Mouse (Mus musculus) stomach, embryonic 14.5 days (tissue): ENCODE measurements around the gene Cxcl15. TPM values are rescaled to one million over a fixed set of nuclear protein-coding genes. Genes with fewer than 3 reads are reported as not detected.
"Not testable (repeated sequence)": the region's sequence is repeated elsewhere in the genome, so short reads cannot be mapped to it uniquely, and the experiment has no call there.

Experiments
- ATAC-seq: fragments of 200-750 bp; cut with Nextera tagmentation; 2 replicates; pipeline ENCODE4 v1.8.0; 2017; ENCODE audit warnings: low read depth, moderate TSS enrichment; ENCODE audit not compliant: insufficient number of reproducible peaks, insufficient read depth, low FRiP score
- H3K27ac ChIP-seq: fragments of 300-500 bp; sonication (generic); 2 replicates; pipeline ENCODE4 v1.5.1; 2014; ENCODE audit warnings: mild to moderate bottlenecking, low read length, moderate library complexity, mixed read lengths
- H3K27me3 ChIP-seq: fragments of 300-500 bp; sonication (generic); 2 replicates; pipeline ENCODE4 v1.6.1; 2014; ENCODE audit warnings: low read length, control low read depth, mixed read lengths; ENCODE audit not compliant: control insufficient read depth, insufficient read depth
- H3K36me3 ChIP-seq: fragments of 300-500 bp; sonication (generic); 2 replicates; pipeline ENCODE4 v1.6.1; 2014; ENCODE audit warnings: mild to moderate bottlenecking, control low read depth, low read length, moderate library complexity, mixed read lengths; ENCODE audit not compliant: control insufficient read depth, insufficient read depth
- H3K4me1 ChIP-seq: fragments of 300-500 bp; sonication (generic); 2 replicates; pipeline ENCODE4 v1.6.1; 2014; ENCODE audit warnings: low read length, control low read depth, mixed read lengths; ENCODE audit not compliant: control insufficient read depth, insufficient read depth
- H3K4me2 ChIP-seq: fragments of 300-500 bp; sonication (generic); replicated peaks from 2 replicates; pipeline ENCODE4 v1.6.1; 2014; ENCODE audit warnings: low read depth, low read length, control low read depth
- H3K4me3 ChIP-seq: fragments of 300-500 bp; sonication (generic); 2 replicates; pipeline ENCODE4 v1.5.1; 2014; ENCODE audit warnings: low read depth, low read length, control low read depth
- H3K9ac ChIP-seq: fragments of 300-500 bp; sonication (generic); replicated peaks from 2 replicates; pipeline ENCODE4 v1.6.1; 2014; ENCODE audit warnings: low read depth, mild to moderate bottlenecking, control low read depth, low read length, moderate library complexity, mixed read lengths
- H3K9me3 ChIP-seq: fragments of 300-500 bp; sonication (generic); 2 replicates; pipeline ENCODE4 v1.6.1; 2016; ENCODE audit warnings: low read depth, low read length, control low read depth; ENCODE audit not compliant: control insufficient read depth
- WGBS: fragments of 180-500 bp; shearing (Covaris S2); extraction: QIAGEN DNeasy Blood & Tissue Kit; methylation state at CpG from one replicate; pipeline ENCODE4 v1.1.7; 2014; 5-methylcytosine and 5-hydroxymethylcytosine counted together
- polyA plus RNA-seq: library from polyadenylated mRNA; unstranded; fragments of >200 nt; fragmentation: Nextera tagmentation; extraction: Ambion mirVana; gene quantifications from 2 replicates; pipeline ENCODE4 v1.2.1, GENCODE M21; 2014

Cxcl15 gene
- polyA plus RNA-seq, 1 experiment from 2014 or later: 5.0 TPM

DNA sequence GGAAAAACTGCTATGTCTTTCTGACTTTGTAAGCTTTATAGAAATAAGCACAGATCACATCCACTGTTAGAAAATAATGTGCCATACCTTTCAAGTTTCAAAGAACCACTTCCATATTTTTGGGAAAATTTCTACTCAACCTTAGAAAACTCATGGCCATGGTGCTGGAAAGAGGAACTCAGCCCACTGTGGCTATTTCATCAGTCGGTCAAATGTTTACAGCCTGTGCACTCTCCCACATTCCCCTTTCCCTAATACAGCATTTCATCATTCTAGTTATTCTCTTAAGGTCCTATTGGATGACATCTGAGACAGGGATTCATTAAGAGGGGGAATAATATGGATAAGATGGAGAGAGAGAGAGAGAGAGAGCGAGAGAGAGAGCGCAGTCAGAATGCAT, 10.6 kb upstream of the Cxcl15 start:
- Histone ChIP-seq H3K9ac (no peak overlapping the region), H3K4me2 (no peak overlapping the region), H3K9me3 (no peaks in the 10 kb centered on the region), H3K4me1 (no peaks in the 10 kb centered on the region), H3K27ac (no peak overlapping the region), H3K4me3 (no peak overlapping the region), H3K36me3 (no peaks in the 10 kb centered on the region), H3K27me3 (no peaks in the 10 kb centered on the region)
- no peak for ATAC-seq
- 59% methylated on average over 3 of the region's 3 CpGs for WGBS

DNA sequence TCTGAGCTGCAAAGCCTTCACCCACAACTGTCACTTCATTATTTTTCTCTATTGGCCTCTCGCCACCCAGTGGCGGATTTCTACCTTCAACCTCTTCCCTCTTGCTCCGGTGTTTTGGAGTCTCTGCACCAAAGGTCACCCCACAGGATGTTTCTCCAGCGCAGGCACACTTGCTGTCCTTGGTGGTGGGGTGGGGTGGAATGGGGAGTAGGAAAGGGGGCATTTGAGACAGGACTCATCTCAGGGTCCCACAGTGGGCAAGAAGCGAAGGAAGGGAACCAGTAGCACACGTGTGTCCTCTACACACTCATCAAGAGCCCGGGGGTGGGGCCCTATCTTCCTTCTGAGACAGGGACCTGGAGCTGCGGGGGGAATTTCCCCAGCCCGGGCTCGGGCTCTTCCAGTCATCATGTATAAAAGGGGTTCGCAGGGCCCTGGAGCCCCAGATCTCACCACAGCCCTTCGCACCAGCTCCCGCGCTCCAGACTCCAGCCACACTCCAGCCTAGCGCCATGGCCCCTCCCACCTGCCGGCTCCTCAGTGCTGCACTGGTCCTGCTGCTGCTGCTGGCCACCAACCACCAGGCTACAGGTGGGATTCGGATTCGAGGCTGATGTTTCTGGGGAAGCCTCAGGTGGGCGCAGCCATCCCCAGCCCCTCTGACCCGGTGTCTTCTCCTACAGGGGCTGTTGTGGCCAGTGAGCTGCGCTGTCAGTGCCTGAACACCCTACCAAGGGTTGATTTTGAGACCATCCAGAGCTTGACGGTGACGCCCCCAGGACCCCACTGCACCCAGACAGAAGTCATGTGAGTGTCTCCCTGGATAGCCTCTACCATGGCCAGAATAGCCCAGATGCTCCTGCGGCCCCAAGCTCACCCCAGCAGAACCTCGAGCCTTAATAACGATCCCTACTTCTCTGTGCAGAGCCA, 8.4 kb upstream of the Cxcl15 start, which contains the start of gene Cxcl3:
TSS of gene Cxcl3 (plus strand) at position 445 of the 930 bp plus-strand sequence.
- Histone ChIP-seq H3K4me3 (peak within 1 kb of the TSS; percentile 22), H3K27me3 (no peaks in the 10 kb centered on the region), H3K4me1 (no peaks in the 10 kb centered on the region), H3K27ac (no peak within 1 kb of the TSS), H3K9ac (no peak within 1 kb of the TSS), H3K9me3 (no peaks in the 10 kb centered on the region), H3K4me2 (peak within 1 kb of the TSS; percentile 69), H3K36me3 (no peaks in the 10 kb centered on the region)
- ATAC-seq: peak; percentile 80
- 19% methylated on average over 24 of the region's 26 CpGs for WGBS

DNA sequence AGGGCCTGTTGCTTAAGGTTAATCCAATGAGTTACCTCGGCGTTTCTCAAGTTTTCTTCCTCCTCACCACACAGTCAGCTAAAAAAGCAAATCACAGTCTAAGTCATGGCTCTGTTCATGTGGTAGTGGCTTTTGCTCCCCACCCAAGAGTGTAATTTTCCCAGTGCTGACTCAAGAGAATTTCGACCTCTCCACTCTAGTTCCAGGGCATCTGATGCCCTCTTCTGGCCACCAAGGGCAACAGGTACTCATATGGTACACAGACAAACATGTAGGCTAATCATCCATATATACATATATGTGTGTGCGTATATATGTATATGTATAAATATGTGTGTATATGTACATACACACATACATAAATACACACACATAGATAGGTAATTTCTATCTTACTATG, 6.2 kb upstream of the Cxcl15 start:
- Histone ChIP-seq H3K27ac (no peak overlapping the region), H3K9me3 (no peaks in the 10 kb centered on the region), H3K36me3 (no peaks in the 10 kb centered on the region), H3K9ac (no peak overlapping the region), H3K27me3 (no peaks in the 10 kb centered on the region), H3K4me2 (no peak overlapping the region), H3K4me3 (no peak overlapping the region), H3K4me1 (no peaks in the 10 kb centered on the region)
- no peak for ATAC-seq
- 79% methylated on average over 4 of the region's 4 CpGs for WGBS

DNA sequence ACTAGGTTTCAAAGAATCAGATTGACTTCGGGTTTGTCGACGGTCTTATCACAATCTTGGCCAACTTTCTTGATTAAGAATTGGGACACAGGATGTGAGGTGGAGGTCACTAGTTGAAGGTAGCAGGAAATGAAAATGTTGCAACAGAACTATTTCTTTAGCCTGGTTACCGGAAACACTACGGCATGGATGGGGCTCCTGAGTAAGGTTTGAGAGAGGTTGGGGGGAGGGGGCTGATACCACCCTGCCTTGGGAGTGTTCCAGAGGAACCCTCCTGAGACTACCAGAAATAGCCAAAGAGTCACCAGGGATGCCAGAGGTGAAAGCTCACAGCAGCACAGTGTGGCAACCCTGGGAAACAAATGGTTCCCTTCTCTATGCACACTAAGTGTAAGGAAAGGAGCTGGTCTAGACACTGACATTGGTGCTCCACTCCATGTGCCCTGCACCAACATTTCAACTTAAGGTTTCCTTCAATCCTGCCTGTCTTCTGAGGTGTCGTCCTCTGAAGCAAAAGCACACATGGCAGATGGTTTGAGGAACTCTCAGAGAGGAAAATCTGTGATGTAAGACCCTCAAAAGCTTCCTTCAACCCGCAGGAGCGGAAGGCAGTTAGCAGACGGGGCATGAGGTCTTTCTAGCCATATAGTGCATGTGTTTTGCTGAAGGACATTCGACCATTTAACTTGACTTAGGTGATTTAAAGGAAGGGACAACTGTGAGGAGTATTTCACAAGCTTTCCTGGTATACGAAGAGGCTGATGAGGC, 4.8 kb upstream of the Cxcl15 start:
- H3K36me3 ChIP-seq: no peaks in the 10 kb centered on the region
- no peaks in the 10 kb centered on the region for H3K27me3 ChIP-seq
- ATAC-seq: no peak
- H3K27ac ChIP-seq: no peak overlapping the region
- no peak overlapping the region for H3K4me3 ChIP-seq
- H3K4me2 ChIP-seq: no peak overlapping the region
- no peak overlapping the region for H3K9ac ChIP-seq
- no peaks in the 10 kb centered on the region for H3K4me1 ChIP-seq
- H3K9me3 ChIP-seq: no peaks in the 10 kb centered on the region
- WGBS: 73% methylated on average over 11 of the region's 11 CpGs

DNA sequence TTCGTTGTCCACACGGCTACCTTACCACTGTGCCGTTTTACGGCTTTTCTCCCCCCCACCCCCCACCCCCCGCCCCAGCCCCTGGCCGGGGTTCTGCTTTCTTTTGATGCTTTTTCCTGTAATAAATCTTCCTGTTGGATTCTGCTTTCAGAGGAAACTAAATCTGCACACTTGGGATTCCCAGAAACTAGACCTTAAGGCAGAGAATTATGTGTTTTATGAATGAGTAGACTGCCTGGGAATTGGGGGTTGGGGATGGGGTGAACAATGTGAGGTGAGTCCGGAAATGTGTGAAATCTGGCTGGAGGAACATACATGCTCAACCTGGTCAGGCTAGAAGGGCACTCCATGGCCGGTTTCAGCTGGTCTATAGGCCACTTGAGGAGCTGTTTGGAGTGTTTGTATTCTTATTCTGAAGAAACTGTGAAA, 4.2 kb upstream of the Cxcl15 start:
- Histone ChIP-seq H3K27me3 (no peaks in the 10 kb centered on the region), H3K27ac (no peak overlapping the region), H3K4me1 (no peaks in the 10 kb centered on the region), H3K36me3 (no peaks in the 10 kb centered on the region), H3K4me3 (no peak overlapping the region), H3K9ac (no peak overlapping the region), H3K9me3 (no peaks in the 10 kb centered on the region), H3K4me2 (no peak overlapping the region)
- WGBS: 42% methylated on average over 8 of the region's 8 CpGs
- no peak for ATAC-seq

DNA sequence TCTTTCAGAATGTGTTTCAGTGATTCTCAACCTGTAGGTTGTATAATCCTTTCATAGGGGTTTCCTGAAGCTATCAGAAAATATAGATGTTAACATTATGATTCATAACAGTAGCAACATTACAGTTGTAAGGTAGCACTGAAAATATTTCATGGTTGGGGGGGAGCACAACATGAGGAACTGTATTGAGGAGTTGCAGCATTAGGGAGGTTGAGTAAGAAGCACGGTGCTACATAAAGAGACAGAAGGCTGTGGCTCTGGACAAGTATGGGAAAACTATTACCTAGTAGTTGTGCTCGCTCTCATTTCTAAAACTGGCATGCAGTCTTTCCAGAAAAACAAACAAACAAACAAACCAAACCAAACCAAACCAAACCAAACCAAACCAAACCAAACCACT, 1.1 kb downstream of the Cxcl15 start:
- H3K4me1 ChIP-seq, H3K27ac ChIP-seq, H3K36me3 ChIP-seq, ATAC-seq, H3K9me3 ChIP-seq, H3K4me2 ChIP-seq, H3K4me3 ChIP-seq, H3K9ac ChIP-seq, H3K27me3 ChIP-seq: not testable (repeated sequence)
- WGBS: 96% methylated on average over 2 of the region's 2 CpGs

DNA sequence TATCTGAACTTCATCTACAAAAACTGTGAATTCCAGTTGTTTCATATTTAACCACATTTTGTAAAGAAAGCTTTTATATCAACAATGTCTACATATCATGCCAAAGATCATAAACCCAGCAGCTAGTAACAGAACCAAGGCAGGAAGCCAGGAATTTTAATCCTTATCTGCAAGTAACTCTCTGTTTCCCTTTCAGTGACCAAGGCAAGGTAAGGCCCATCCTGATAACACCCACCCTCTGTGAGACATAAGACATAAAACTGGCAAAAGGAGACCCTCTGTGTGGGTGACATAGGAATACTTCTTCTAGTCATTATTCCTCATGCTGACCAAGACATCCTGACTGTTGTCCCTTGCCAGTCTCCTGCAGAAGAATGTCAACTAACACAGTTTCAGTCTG, 10.2 kb downstream of the Cxcl15 start:
- no peak for ATAC-seq
- no peak overlapping the region for H3K4me2 ChIP-seq
- no peaks in the 10 kb centered on the region for H3K36me3 ChIP-seq
- H3K9ac ChIP-seq: no peak overlapping the region
- H3K27me3 ChIP-seq: no peaks in the 10 kb centered on the region
- no peaks in the 10 kb centered on the region for H3K9me3 ChIP-seq
- H3K4me3 ChIP-seq: no peak overlapping the region
- H3K4me1 ChIP-seq: no peaks in the 10 kb centered on the region
- H3K27ac ChIP-seq: no peak overlapping the region

DNA sequence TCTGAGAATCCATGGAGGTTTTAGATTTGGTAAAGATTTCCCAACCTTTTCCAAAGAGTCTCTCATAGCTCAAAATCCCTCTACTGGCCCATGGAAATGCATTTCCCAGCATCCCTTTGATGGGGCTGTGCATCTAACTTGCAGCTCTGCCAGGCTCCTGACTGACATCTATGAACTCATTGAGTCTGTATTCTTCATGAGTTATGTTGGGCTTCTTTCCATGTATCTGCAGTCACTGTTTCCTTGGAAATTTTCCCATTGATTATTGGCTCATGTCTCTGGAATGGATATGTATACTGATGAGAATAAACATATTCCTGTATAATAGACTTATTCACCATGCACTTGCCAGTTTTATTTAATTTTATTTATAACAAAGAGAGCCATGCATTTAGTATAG, 11.7 kb downstream of the Cxcl15 start:
- Histone ChIP-seq H3K4me3 (no peak overlapping the region), H3K36me3 (no peaks in the 10 kb centered on the region), H3K4me1 (no peaks in the 10 kb centered on the region), H3K27ac (no peak overlapping the region), H3K9ac (no peak overlapping the region), H3K4me2 (no peak overlapping the region), H3K27me3 (no peaks in the 10 kb centered on the region), H3K9me3 (no peaks in the 10 kb centered on the region)
- ATAC-seq: no peak
